In genomic region chr17:42169391-42170018, GRCm38 (mm10) we compare ENCODE assay signal across 15 mouse cellular contexts.
"Had no signal": no experiment of that assay in that cellular context is flagged by ENCODE, and none has a peak within 500 bp of the region (broad histone marks: within the 10 kb centered on the region; RNA-seq: fewer than 3 reads in every experiment).

No protein-coding gene starts in this region.

- DNase-seq: retina, postnatal 1 day; right cerebral cortex, adult 18-20 months; right cerebral cortex, postnatal 14 days; right cerebral cortex, postnatal 25 days; right cerebral cortex, postnatal 4 days; spleen, adult 18-20 months; thymus, adult 18-20 months; thymus, adult 2 months; thymus, postnatal 14 days; thymus, postnatal 25 days; thymus, postnatal 36 days; thymus, postnatal 4 days had no signal

- H3K9ac ChIP-seq: neural tube, embryonic 13.5 days; neural tube, embryonic 15.5 days; stomach, embryonic 15.5 days had no signal

- H3K4me3 ChIP-seq: neural tube, embryonic 13.5 days; neural tube, embryonic 15.5 days; stomach, embryonic 15.5 days had no signal

- H3K27ac ChIP-seq: neural tube, embryonic 13.5 days; neural tube, embryonic 15.5 days; stomach, embryonic 15.5 days had no signal

- H3K36me3 ChIP-seq: neural tube, embryonic 13.5 days; neural tube, embryonic 15.5 days; stomach, embryonic 15.5 days had no signal

- H3K4me1 ChIP-seq: neural tube, embryonic 13.5 days; neural tube, embryonic 15.5 days; stomach, embryonic 15.5 days had no signal

- H3K27me3 ChIP-seq: neural tube, embryonic 13.5 days; neural tube, embryonic 15.5 days; stomach, embryonic 15.5 days had no signal

- H3K4me2 ChIP-seq: neural tube, embryonic 13.5 days; neural tube, embryonic 15.5 days; stomach, embryonic 15.5 days had no signal

- H3K9me3 ChIP-seq: neural tube, embryonic 13.5 days; neural tube, embryonic 15.5 days; stomach, embryonic 15.5 days had no signal
